Mouse (Mus musculus) MEL (cell line): Measurements from ENCODE around the gene Lypd6b. TPM values are rescaled to one million over a fixed set of nuclear protein-coding genes. Genes with fewer than 3 reads are reported as not detected.

Experiments
- DNase-seq: peaks from one replicate; pipeline ENCODE4 v3.0.0; 2011; ENCODE audit warnings: low read depth, low spot score
- H3K27ac ChIP-seq: 2 replicates; pipeline ENCODE4 v1.5.1; 2012; ENCODE audit warnings: low read depth, mild to moderate bottlenecking, control low read depth, low read length, moderate library complexity; ENCODE audit not compliant: control insufficient read depth
- H3K27me3 ChIP-seq, 2 experiments: fragments of 150-350 bp in 1 of 2; sonication (generic) in 1 of 2; 2 replicates each; pipeline ENCODE4 v1.6.1; 2012; ENCODE audit warnings: low read length in 2 of 2, mild to moderate bottlenecking in 2 of 2, improper control_type of control experiment in 1 of 2, moderate library complexity in 1 of 2; ENCODE audit not compliant: insufficient read depth in 2 of 2, control insufficient read depth in 1 of 2
- H3K36me3 ChIP-seq, 2 experiments: 2 replicates each; pipeline ENCODE4 v1.6.1; 2012 to 2014; ENCODE audit warnings: low read length in 2 of 2, improper control_type of control experiment in 1 of 2, inconsistent platforms in 1 of 2, mild to moderate bottlenecking in 1 of 2; ENCODE audit not compliant: insufficient read depth in 2 of 2, control insufficient read depth in 1 of 2
- H3K4me1 ChIP-seq, 2 experiments: fragments of 150-350 bp in 1 of 2; sonication (generic) in 1 of 2; 2 replicates each; pipeline ENCODE4 v1.6.1; 2012; ENCODE audit warnings: low read length in 2 of 2, improper control_type of control experiment in 1 of 2, mild to moderate bottlenecking in 1 of 2; ENCODE audit not compliant: insufficient read depth in 2 of 2, control insufficient read depth in 1 of 2
- H3K4me3 ChIP-seq, 2 experiments: fragments of 150-350 bp in 1 of 2; sonication (generic) in 1 of 2; 2 replicates each; pipeline ENCODE4 v1.5.1; 2012; ENCODE audit warnings: low read depth in 2 of 2, low read length in 2 of 2, mild to moderate bottlenecking in 2 of 2, moderate library complexity in 2 of 2, control low read depth in 1 of 2, improper control_type of control experiment in 1 of 2; ENCODE audit not compliant: control insufficient read depth in 1 of 2, insufficient read depth in 1 of 2
- H3K79me2 ChIP-seq: 2 replicates; pipeline ENCODE4 v1.6.1; 2012; ENCODE audit warnings: mild to moderate bottlenecking, low read length, moderate library complexity; ENCODE audit not compliant: control insufficient read depth, poor library complexity, insufficient read depth
- H3K9ac ChIP-seq: 2 replicates; pipeline ENCODE4 v1.6.1; 2012; ENCODE audit warnings: low read depth, mild to moderate bottlenecking, control low read depth, low read length, moderate library complexity; ENCODE audit not compliant: control insufficient read depth, poor library complexity, severe bottlenecking
- H3K9me3 ChIP-seq: fragments of 150-350 bp; sonication (generic); replicated peaks from 2 replicates; pipeline ENCODE4 v1.6.1; 2012; ENCODE audit warnings: mild to moderate bottlenecking, low read length, improper control_type of control experiment, moderate library complexity; ENCODE audit not compliant: insufficient read depth
- CHD1 ChIP-seq: IDR thresholded peaks from 2 replicates; pipeline ENCODE4 v1.6.1; 2012; ENCODE audit warnings: low read depth, mild to moderate bottlenecking, inconsistent platforms, low read length, improper control_type of control experiment
- CHD2 ChIP-seq: IDR thresholded peaks from 2 replicates; pipeline ENCODE4 v1.6.1; 2011; ENCODE audit warnings: low read length, improper control_type of control experiment
- ELF1 ChIP-seq: IDR thresholded peaks from 2 replicates; pipeline ENCODE4 v1.6.1; 2014; ENCODE audit warnings: low read depth, mild to moderate bottlenecking, inconsistent platforms, low read length, improper control_type of control experiment, moderate library complexity
- GABPA ChIP-seq: IDR thresholded peaks from 2 replicates; pipeline ENCODE4 v1.6.1; 2012; ENCODE audit warnings: low read depth, mild to moderate bottlenecking, inconsistent platforms, low read length, improper control_type of control experiment, moderate library complexity
- GATA1 ChIP-seq: IDR thresholded peaks from 2 replicates; pipeline ENCODE4 v1.6.1; 2011; ENCODE audit warnings: low read depth, low read length, improper control_type of control experiment
- HCFC1 ChIP-seq: IDR thresholded peaks from 2 replicates; pipeline ENCODE4 v1.6.1; 2012; ENCODE audit warnings: low read depth, mild to moderate bottlenecking, inconsistent platforms, low read length, improper control_type of control experiment, moderate library complexity
- JUND ChIP-seq: IDR thresholded peaks from 2 replicates; pipeline ENCODE4 v1.6.1; 2011; ENCODE audit warnings: low read depth, mild to moderate bottlenecking, improper control_type of control experiment, low read length
- KAT2A ChIP-seq: conservative IDR thresholded peaks from 2 replicates; pipeline ENCODE4 v1.6.1; 2012; ENCODE audit warnings: low read depth, low read length, improper control_type of control experiment, inconsistent platforms
- MAFK ChIP-seq: IDR thresholded peaks from 2 replicates; pipeline ENCODE4 v1.6.1; 2011; ENCODE audit warnings: low read depth, mild to moderate bottlenecking, low read length, improper control_type of control experiment, borderline replicate concordance
- MAX ChIP-seq: IDR thresholded peaks from 2 replicates; pipeline ENCODE4 v1.6.1; 2011; ENCODE audit warnings: low read length, improper control_type of control experiment
- MAZ ChIP-seq: IDR thresholded peaks from 2 replicates; pipeline ENCODE4 v1.6.1; 2012; ENCODE audit warnings: low read depth, mild to moderate bottlenecking, inconsistent platforms, low read length, improper control_type of control experiment
- MXI1 ChIP-seq: IDR thresholded peaks from 2 replicates; pipeline ENCODE4 v1.6.1; 2011; ENCODE audit warnings: mild to moderate bottlenecking, low read depth, low read length, improper control_type of control experiment
- MYC ChIP-seq: IDR thresholded peaks from 2 replicates; pipeline ENCODE4 v1.6.1; 2011; ENCODE audit warnings: low read depth, mild to moderate bottlenecking, low read length, improper control_type of control experiment, moderate library complexity
- NELFE ChIP-seq: IDR thresholded peaks from 2 replicates; pipeline ENCODE4 v1.6.1; 2011; ENCODE audit warnings: low read depth, low read length, improper control_type of control experiment
- POLR2A ChIP-seq, 2 experiments: IDR thresholded peaks; 2 replicates each; pipeline ENCODE4 v1.6.1; 2011 to 2012; ENCODE audit warnings: low read length in 2 of 2, mild to moderate bottlenecking in 2 of 2, control low read depth in 1 of 2, improper control_type of control experiment in 1 of 2, low read depth in 1 of 2, moderate library complexity in 1 of 2; ENCODE audit not compliant: control insufficient read depth in 1 of 2, insufficient read depth in 1 of 2, poor library complexity in 1 of 2
- POLR2AphosphoS2 ChIP-seq: IDR thresholded peaks from 2 replicates; pipeline ENCODE4 v1.6.1; 2011; ENCODE audit warnings: low read length, improper control_type of control experiment
- RCOR1 ChIP-seq: IDR thresholded peaks from 2 replicates; pipeline ENCODE4 v1.6.1; 2012; ENCODE audit warnings: low read depth, mild to moderate bottlenecking, inconsistent platforms, low read length, improper control_type of control experiment
- SIN3A ChIP-seq: IDR thresholded peaks from 2 replicates; pipeline ENCODE4 v1.6.1; 2012; ENCODE audit warnings: low read length, improper control_type of control experiment, inconsistent platforms
- SMC3 ChIP-seq: IDR thresholded peaks from 2 replicates; pipeline ENCODE4 v1.6.1; 2011; ENCODE audit warnings: low read depth, low read length, improper control_type of control experiment
- TAL1 ChIP-seq: IDR thresholded peaks from 2 replicates; pipeline ENCODE4 v1.6.1; 2012; ENCODE audit warnings: mild to moderate bottlenecking, inconsistent platforms, low read length, moderate library complexity, mixed read lengths
- TBP ChIP-seq: IDR thresholded peaks from 2 replicates; pipeline ENCODE4 v1.8.0; 2011; ENCODE audit warnings: low read depth, low read length, improper control_type of control experiment
- TCF12 ChIP-seq: IDR thresholded peaks from 2 replicates; pipeline ENCODE4 v1.6.1; 2014; ENCODE audit warnings: low read depth, mild to moderate bottlenecking, inconsistent platforms, low read length, improper control_type of control experiment, moderate library complexity
- UBTF ChIP-seq: IDR thresholded peaks from 2 replicates; pipeline ENCODE4 v1.6.1; 2012; ENCODE audit warnings: low read depth, mild to moderate bottlenecking, inconsistent platforms, low read length, improper control_type of control experiment, moderate library complexity, borderline replicate concordance; ENCODE audit not compliant: insufficient read depth
- USF1 ChIP-seq: IDR thresholded peaks from 2 replicates; pipeline ENCODE4 v1.6.1; 2014; ENCODE audit warnings: low read depth, mild to moderate bottlenecking, inconsistent platforms, low read length, improper control_type of control experiment, moderate library complexity
- USF2 ChIP-seq, 2 experiments: IDR thresholded peaks; 2 replicates each; pipeline ENCODE4 v1.6.1; 2011 to 2012; ENCODE audit warnings: improper control_type of control experiment in 2 of 2, low read length in 2 of 2, borderline replicate concordance in 1 of 2, inconsistent platforms in 1 of 2, low read depth in 1 of 2, mild to moderate bottlenecking in 1 of 2; ENCODE audit not compliant: insufficient read depth in 1 of 2
- ZC3H11A ChIP-seq: IDR thresholded peaks from 2 replicates; pipeline ENCODE4 v1.6.1; 2012; ENCODE audit warnings: low read depth, mild to moderate bottlenecking, inconsistent platforms, low read length, improper control_type of control experiment
- ZMIZ1 ChIP-seq: IDR thresholded peaks from 2 replicates; pipeline ENCODE4 v1.6.1; 2012; ENCODE audit warnings: low read depth, mild to moderate bottlenecking, inconsistent platforms, low read length, improper control_type of control experiment, moderate library complexity
- ZNF384 ChIP-seq: IDR thresholded peaks from 2 replicates; pipeline ENCODE4 v1.6.1; 2012; ENCODE audit warnings: low read depth, mild to moderate bottlenecking, inconsistent platforms, low read length, improper control_type of control experiment
- polyA plus RNA-seq, 2 experiments: library from polyadenylated mRNA; stranded (reverse) in 1 of 2; unstranded in 1 of 2; fragments of >175 nt in 1 of 2; fragments of >200 nt in 1 of 2; gene quantifications; 2 replicates each; pipeline versions ENCODE4 v1.2.1 to v1.2.4; 2012; ENCODE audit warnings: low replicate concordance in 2 of 2, low read depth in 1 of 2; ENCODE audit not compliant: insufficient read length in 2 of 2, insufficient read depth in 1 of 2, missing spikeins in 1 of 2
- total RNA-seq: library from RNA; depleted of rRNA; stranded (reverse); fragments of 300-350 nt; gene quantifications from 2 replicates; pipeline ENCODE4 v1.2.3, GENCODE M21; 2012

Lypd6b gene
- total and polyA plus RNA-seq, 3 experiments = not detected

DNA sequence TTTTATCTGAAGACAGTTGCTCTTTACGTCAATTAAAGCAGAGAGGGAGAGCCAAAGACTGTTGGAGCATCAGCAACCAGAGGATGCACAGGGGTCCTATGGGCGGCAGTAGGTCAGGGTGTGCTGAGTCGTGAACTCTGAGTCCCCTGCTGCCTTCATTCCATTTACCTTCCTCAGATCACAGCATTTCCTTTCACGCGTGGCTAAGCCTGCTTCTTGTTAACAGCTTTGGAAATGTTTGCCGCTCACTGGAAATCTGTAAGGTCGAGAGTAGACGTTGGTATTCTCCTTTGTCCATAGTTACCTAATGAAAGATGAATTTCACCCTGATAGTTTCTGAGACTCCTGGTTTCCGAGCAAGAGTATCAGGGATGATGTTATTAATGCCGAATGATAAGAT lies 191.1 kb downstream of the Lypd6b start:
- H3K4me3 ChIP-seq = no peak overlapping the region
- H3K36me3 ChIP-seq = no peaks in the 10 kb centered on the region
- DNase-seq = no peak
- no peak overlapping the region for H3K27ac ChIP-seq
- H3K79me2 ChIP-seq = no peaks in the 10 kb centered on the region
- H3K9ac ChIP-seq = no peak overlapping the region
- no peaks in the 10 kb centered on the region for H3K27me3 ChIP-seq
- no peak for TF ChIP-seq SIN3A
- no peak for TF ChIP-seq MAFK
- no peak for TF ChIP-seq UBTF
- TF ChIP-seq CHD2 = no peak
- TF ChIP-seq GATA1 = no peak
- no peak for TF ChIP-seq ZNF384
- no peak for TF ChIP-seq TCF12
- TF ChIP-seq ZC3H11A = no peak
- no peak for TF ChIP-seq JUND
- TF ChIP-seq NELFE = no peak
- no peak for TF ChIP-seq USF2 (IDR thresholded peaks at IDR 0.05; ENCODE audit: borderline replicate concordance in 1 of 2, insufficient read depth in 1 of 2, low read depth in 1 of 2, low read length in 2 of 2)
- TF ChIP-seq RCOR1 = no peak
- TF ChIP-seq, all 39 proteins: peak for 0
- Histone ChIP-seq H3K9me3 (no peaks in the 10 kb centered on the region), H3K4me1 (no peaks in the 10 kb centered on the region)

GRCm38 (mm10) chr2:49979991-49980390 lies 192.5 kb downstream of the Lypd6b start:
- DNase-seq = no peak
- no peaks in the 10 kb centered on the region for H3K79me2 ChIP-seq
- no peak overlapping the region for H3K4me3 ChIP-seq
- H3K4me1 ChIP-seq = no peaks in the 10 kb centered on the region
- H3K36me3 ChIP-seq = no peaks in the 10 kb centered on the region
- no peak overlapping the region for H3K27ac ChIP-seq
- H3K9ac ChIP-seq = no peak overlapping the region
- H3K27me3 ChIP-seq = no peaks in the 10 kb centered on the region
- TF ChIP-seq ELF1 = no peak
- TF ChIP-seq POLR2AphosphoS2 = no peak
- TF ChIP-seq SIN3A = no peak
- TF ChIP-seq, all 39 proteins: peak for 0
- H3K9me3 ChIP-seq = no peaks in the 10 kb centered on the region

GRCm38 (mm10) chr2:49983021-49983420 lies 195.5 kb downstream of the Lypd6b start:
- no peaks in the 10 kb centered on the region for H3K79me2 ChIP-seq
- no peaks in the 10 kb centered on the region for H3K27me3 ChIP-seq
- H3K4me3 ChIP-seq = no peak overlapping the region
- H3K9me3 ChIP-seq = no peaks in the 10 kb centered on the region
- H3K36me3 ChIP-seq = no peaks in the 10 kb centered on the region
- H3K27ac ChIP-seq = no peak overlapping the region
- no peak for TF ChIP-seq MXI1
- TF ChIP-seq USF1 = no peak
- no peak for TF ChIP-seq ELF1
- TF ChIP-seq GATA1 = no peak
- no peak for TF ChIP-seq GABPA
- TF ChIP-seq TBP = no peak
- no peak for TF ChIP-seq SMC3
- TF ChIP-seq CHD1 = no peak
- no peak for TF ChIP-seq POLR2A (IDR thresholded peaks at IDR 0.05; ENCODE audit: control insufficient read depth in 1 of 2, insufficient read depth in 1 of 2, low read depth in 1 of 2, low read length in 2 of 2, poor library complexity in 1 of 2)
- TF ChIP-seq MAX = no peak
- TF ChIP-seq TAL1 = no peak
- no peak for TF ChIP-seq MYC
- no peak for TF ChIP-seq POLR2AphosphoS2
- TF ChIP-seq RCOR1 = no peak
- TF ChIP-seq ZMIZ1 = no peak
- no peak for TF ChIP-seq HCFC1
- TF ChIP-seq KAT2A = no peak
- no peak for TF ChIP-seq MAZ
- no peak for DNase-seq
- H3K4me1 ChIP-seq = no peaks in the 10 kb centered on the region
- no peak overlapping the region for H3K9ac ChIP-seq
